Mouse (Mus musculus): ENCODE results near the gene Ppp4r4.
A peak's percentile ranks its signal among the peaks of the same experiment; 100 is the strongest.

Ppp4r4 gene

DNA sequence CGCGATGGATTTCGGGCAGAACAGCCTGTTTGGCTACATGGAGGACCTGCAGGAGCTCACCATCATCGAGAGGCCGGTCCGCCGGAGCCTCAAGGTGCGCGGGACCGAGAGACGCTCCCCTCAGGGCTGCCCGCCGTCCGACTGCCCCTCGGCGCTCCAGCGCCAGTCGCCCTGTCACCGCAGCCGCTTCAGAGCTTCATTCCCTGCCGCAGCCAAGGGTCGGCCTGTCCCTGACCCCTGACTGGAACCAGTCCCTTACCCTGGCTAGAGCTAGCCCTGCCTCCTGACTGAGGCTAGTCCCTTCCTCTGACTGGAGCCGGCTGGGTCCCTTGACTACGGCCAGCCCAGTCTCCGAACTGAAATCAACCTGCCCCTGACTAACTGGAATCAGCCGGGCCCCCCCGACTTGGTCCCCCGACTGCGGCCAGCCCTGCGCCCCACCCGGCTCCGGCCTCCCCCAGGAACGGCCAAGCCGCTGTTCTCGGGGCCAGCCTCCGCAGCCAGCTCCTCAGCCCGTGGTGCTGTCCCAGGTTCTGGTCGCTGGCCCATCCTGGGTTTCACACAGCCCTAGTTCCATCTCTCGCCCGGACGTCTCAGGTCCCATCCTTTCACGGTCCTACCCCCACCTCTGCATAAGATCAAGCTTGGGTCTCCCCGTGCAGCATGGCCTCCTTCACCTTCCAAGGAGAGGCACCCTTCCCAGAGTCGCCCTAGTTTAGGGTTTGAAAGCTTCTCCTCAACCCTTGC is 739 bp downstream of the Ppp4r4 start:
- no peak for DNase-seq (ENCODE audit: low spot score)

DNA sequence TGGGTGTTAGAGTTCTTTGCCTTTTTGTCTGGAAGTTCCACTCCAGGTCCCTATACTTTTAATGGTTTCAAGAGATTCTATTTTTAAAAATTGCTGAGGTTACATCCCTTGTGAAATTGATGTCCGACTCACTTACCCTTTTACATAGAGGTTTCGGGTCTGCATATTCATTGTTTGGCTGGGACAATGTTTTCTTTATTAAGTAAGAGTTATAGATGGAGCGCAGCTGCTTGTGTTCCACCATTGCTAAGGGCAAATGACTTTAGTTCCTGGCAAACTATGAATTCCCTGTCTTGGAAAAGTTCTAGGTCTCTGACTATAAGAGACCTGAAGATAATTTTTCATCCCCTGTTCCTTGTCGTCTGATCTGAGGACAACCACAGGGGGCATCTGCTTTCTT is 8.3 kb downstream of the Ppp4r4 start:
- DNase-seq (ENCODE audit: low spot score): peak; percentile 18

DNA sequence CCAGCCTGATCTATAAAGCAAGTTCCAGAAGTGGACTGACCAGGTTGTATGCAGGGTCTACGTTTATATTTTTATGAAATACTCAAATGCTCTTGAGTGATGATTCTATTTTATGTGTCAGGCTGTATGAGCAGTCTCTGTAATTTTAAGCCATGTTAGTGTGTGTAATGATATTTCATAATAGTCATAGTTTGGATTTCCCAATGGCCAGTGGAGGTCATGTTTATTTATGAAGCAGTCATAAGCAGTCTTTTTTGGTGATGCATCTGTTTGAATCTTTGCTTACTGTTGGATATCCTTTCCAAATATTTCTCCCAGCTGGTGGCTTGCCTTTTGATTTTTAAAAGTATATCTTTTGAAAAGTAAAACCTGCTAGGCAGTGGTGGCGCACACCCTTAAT is 11.3 kb downstream of the Ppp4r4 start:
- peak; percentile 21 for DNase-seq (ENCODE audit: low spot score)

DNA sequence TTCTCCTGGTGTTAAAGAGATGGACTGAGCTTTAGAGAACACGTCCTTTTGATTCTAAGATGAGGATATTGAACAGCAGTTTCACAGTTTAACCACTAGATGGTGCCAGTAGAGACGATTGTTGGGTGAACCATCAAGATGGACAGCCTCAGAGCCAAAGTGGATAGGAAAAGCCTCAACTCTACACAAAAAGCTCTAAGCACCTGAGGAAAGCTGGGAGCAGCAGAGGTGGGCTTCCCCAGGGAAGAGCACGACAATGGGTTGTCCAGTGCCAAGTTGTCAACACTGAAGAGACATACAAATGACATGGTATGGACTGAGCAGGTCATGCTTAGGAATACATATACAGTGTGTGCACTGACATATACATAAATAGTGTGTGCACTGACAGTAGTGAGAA is 12.1 kb downstream of the Ppp4r4 start:
- peak; percentile 37 for DNase-seq (ENCODE audit: low spot score)

DNA sequence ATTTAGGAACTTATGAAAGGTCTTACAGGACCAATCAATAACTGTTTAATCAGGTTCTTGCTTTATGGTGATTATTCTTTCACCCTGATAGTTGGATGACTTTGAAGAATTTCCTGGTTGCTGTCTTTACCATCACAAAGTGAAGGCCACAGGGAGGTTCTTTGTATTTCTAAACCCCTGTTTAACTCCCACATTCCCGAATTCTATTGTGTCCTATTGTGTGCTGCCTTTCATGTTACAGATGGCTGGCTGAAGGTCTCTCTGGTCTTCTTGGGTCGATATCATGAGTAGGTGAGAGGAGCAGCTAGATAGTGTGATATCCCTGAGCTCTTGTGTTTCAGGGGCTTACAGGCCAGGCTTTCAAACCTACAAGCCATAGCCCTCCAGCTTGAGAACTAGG is 15.4 kb downstream of the Ppp4r4 start:
- no peak for DNase-seq (ENCODE audit: low spot score)

DNA sequence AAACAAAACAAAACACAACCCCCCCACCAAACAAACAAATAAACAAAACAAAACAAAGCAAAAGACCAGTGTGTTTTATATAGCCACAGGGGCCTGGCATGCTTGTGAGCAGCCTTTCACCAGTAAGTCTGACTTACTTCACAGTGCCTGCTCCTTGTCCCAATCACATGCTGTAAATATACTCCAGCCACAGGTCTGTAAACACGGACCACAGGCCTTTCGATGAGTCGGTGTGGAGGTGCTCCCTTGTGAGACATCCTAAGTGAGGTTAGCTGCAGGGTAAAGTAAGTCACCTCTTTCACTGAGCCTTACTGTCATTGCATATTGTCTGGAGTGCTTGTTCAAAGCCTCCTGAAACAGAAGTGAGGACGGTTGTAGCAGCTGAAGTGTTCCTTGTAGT is 16.4 kb downstream of the Ppp4r4 start:
- no peak for DNase-seq (ENCODE audit: low spot score)

DNA sequence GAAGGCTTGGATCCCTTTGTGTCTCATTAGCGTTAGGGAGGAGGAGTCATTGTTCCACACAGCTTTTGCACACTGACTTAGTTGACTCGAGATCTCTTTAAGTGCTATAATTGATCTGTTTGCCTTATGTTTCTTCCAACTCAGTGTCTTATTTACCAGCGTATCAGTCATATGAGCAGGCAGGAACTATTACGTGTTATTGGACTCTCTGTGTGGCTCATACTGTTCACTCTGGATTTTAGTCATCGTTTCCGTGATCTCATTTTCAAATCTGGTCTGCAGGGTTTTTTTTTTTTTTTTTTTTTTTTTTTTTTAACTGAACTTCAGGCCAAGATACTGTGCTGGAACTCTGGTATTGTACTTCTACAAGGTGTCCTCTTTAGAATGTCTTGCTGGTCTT is 18.0 kb downstream of the Ppp4r4 start:
- no peak for DNase-seq (ENCODE audit: low spot score)

DNA sequence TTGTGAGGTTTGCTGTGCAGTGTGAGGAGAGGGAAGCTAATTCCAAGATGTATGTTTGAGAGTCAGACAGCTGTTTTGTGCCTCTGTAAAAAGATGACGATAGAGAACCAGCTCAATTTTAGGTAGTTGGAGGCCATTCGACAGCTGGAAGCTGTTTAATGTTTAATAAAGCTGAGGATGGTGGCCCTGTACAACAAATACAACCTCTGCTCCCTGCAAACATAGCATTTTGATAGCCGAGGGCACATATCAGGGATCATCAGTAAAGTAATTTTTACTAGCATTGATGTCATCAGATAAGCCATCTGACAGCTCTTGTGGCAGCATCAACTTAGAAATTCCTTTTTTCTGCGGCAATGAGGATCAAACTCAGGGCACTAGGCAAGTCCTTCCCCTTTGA is 19.3 kb downstream of the Ppp4r4 start:
- DNase-seq (ENCODE audit: low spot score): no peak

DNA sequence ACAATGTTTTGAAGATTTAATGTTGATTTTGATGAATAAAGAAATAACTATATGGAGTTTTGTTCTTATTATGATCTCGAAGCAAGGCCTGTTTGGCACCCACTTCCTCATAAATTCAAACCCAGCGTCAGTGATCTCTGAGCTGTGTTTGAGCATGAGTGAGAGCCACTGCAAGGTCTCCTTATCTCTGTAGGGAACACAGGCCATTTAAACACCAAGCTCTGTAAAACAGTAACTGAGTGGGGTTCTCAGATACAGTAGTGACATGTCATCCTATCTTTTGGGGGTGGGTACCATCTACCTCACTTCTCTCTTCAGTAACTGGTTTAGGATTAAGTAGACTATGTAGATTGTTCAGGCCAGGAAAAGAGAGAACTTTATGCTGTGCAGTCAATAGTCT is 20.4 kb downstream of the Ppp4r4 start:
- no peak for DNase-seq (ENCODE audit: low spot score)

DNA sequence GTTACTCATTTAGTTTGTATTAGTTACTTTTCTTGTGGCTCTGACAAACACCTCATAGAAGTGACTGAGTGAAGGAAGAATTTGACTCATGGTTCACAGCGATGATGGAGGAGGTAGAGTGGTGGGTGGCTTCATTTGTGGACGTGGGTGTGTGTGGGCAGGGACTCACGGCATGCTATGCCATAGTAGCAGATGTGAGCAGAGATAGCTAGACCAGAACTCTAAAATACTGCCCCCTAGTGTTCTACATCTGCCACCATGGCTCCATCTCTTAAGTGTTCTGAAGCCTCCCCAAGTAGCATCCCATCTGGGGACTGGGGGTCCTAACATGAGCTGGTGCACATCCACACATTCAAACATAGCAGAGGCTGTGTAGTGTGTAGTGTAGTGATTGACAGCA is 21.4 kb downstream of the Ppp4r4 start:
- no peak for DNase-seq (ENCODE audit: low spot score)

DNA sequence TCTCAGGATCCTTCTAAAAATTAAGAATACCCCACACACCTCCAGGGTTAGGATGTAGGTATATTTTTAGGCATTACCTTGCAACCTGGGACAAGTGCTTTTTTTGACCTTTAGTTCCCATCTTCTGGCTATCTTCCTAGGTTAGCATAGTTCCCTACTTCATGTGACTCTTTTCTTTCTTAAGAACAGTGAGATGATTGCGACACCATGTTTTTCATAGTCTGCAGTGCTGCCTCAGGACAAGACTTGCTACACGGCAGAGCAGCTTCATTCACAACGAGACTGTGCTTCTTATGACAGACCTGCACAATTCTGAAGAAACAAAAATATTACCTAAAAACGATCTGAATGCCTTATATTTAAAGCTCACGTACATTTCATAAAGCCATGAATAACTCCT is 24.8 kb downstream of the Ppp4r4 start:
- no peak for DNase-seq (ENCODE audit: low spot score)

DNA sequence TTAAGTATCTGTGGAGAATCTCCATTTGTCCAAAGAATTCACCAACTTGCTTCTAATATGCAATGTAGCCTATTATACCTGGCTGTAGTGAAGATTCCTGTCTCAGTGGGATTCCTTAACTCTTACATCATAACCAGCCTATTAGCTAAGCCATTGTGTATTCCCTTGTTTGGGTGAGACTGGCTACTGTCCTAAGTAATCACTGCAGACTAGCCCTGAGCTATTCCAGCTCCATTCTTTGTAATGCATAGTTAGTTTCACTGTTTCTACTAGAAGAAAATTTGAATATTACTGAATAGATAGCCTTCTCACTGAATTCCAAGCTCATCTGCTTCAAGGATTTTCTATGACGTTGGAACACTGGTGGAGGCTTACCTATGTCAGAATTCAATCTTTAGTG is 32.6 kb downstream of the Ppp4r4 start:
- no peak for DNase-seq (ENCODE audit: low spot score)

DNA sequence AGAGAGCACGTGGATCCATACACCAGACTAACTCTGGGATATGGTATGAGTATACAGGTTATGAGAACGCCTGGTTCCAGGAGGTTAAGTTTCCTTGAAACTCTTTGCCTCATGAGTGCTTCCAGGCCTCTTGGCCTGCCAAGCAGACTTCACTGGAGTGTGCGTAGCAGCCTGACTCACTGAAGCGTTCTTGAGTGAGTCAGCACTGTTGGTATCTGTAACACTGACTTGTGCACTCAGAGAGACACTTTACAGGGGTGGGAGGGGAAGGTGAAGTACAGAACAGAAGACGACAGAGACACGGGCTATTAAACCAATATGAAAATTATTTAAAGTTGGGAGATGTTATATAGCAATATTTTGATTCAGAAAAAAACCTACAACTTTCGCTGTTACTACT is 33.1 kb downstream of the Ppp4r4 start:
- no peak for DNase-seq (ENCODE audit: low spot score)

DNA sequence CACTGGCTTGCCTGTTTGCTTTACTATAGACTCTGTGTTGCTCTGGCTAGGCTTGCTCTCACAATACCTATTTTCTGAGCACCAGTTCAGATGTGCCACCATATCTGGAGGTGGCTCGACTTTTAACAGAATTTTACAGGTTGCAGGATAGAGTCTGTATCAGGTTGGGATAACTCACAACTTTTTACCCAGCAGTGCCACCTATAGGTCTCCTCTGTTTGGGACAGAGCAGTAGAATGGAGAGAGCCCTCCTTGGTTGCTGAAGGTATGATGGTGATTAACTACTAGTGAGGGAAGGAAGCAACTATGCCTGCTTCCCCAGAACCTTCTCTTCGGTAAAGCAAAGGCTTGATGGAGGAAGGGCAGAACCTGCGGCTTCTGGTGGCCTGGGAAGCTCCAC is 35.0 kb downstream of the Ppp4r4 start:
- DNase-seq (ENCODE audit: low spot score): peak; percentile 35

DNA sequence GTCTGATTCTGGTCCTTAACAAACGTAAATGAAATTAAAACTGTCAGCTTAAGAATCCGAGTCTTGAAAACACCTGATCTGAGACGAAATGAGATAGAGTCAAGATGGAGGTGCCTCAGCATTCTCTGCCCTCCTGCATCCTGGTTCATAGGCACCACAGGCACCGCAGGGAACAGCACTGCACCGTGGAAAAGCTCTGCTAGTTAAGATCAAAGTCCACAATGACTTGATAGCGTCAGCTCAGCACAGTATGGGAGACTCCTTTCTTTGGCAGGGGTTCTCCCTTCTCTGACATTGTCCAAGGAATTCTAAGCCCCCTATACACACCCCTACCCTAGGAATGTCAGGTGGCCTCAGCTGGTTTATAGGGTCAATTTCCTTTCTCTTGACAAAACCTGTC is 37.6 kb downstream of the Ppp4r4 start:
- no peak for DNase-seq (ENCODE audit: low spot score)

DNA sequence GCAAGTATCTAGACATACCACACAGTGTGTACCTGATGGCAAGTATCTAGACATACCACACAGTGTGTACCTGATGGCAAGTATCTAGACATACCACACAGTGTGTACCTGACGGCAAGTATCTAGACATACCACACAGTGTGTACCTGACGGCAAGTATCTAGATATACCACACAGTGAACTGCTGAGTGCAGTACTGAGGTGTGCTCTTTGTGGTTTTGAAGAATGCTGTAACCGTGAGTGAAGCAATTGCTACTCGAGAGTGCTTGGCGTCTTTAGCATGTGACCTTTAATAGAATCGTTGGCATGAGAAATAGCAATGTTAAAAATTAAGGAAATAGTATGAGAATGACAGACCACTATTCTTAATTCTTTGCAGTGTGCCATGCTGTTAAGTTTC is 46.1 kb downstream of the Ppp4r4 start:
- peak; percentile 60 for DNase-seq (ENCODE audit: low spot score)

DNA sequence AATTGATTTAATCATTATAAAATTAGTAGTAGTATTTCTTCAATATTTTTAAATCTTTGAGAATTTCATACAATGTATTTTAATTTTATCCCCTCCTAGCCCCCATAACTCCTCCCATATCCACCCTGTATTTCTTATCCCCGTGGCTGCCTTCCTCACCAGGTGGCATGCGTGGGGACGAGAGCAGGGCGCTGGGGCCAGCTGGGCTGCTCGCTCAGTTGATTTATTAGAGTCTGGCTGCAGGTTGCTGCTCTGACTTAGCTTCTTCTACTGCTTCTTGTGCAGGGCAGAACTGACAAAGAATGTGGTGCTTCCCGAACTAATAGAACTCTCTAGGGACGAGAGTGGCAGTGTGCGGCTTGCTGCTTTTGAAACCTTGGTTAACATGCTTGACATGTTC is 51.7 kb downstream of the Ppp4r4 start:
- DNase-seq (ENCODE audit: low spot score): no peak

DNA sequence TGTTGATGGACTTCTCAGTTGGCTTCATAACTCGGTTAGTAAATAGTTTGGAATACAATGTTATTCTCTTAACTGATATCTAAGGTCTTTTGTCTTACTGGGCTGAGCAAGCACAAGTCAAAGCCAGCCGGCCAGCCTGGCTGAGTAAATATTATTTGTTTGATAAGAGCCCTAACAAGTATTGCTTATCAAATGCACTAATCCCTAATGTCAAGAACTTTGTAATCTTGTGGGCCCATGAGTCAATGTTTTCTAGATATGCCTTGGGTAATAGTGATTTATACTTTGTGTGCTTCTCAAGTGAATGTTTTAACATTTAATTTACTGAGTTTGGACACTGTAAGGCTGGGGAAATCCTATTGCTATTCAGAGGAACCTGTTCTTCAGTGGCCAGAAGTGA is 66.3 kb downstream of the Ppp4r4 start:
- DNase-seq (ENCODE audit: low spot score): peak; percentile 16

DNA sequence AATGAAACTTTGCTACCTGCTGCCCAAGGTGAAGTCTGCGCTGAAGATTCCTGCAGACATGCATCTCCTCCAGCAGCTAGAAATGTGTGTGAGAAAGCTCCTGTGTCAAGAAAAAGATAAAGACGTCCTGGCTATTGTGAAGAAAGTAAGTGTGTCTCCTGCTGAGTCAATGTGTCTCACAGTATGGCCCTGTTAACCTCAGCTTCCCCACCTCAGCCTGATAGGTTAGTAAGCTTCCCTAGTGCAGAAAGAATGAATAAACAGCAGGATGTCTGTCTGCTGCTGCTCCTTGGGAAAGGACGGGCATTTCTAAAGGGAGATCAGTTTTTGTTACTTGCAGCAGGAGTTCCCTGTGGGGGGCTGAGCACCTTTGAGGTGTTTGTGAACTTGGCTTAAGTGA is 68.3 kb downstream of the Ppp4r4 start:
- DNase-seq (ENCODE audit: low spot score): no peak

DNA sequence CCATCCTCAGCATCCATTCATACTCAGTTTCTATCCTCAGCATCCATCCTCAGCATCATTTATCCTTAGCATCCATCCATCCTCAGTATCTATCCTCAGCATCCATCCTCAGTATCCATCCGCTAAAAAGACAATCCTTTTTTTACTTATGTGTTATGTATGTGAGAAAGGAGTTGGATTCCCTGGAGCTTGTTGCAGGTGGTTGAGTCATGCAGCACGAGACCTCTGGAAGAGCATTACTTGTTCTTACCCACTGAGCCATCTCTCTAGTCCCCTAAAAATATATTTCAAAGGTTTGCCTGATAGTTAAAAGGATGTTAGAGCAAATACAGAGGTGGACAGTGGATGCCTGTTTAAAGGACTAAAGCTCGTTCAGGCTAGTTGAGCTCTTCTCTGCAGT is 69.8 kb downstream of the Ppp4r4 start:
- no peak for DNase-seq (ENCODE audit: low spot score)

DNA sequence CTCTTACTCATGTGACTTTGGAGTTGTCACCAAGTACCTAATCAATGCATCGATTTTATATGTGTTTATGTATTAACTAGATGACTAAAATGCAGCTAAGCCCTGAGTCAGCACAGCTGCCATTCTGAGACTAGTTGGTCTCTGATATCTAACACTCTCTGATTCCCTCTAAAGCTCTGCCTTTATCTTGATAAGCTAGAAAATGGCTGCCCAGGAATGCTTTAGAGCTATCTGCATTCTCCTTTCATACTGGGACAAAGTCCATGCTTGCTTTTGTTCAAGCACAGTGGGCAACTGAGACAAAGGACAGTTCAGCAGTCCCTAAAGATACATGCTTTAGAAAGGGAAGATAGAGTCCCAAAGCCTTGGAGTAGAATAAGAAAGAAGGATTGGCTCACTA is 83.1 kb downstream of the Ppp4r4 start:
- no peak for DNase-seq (ENCODE audit: low spot score)

DNA sequence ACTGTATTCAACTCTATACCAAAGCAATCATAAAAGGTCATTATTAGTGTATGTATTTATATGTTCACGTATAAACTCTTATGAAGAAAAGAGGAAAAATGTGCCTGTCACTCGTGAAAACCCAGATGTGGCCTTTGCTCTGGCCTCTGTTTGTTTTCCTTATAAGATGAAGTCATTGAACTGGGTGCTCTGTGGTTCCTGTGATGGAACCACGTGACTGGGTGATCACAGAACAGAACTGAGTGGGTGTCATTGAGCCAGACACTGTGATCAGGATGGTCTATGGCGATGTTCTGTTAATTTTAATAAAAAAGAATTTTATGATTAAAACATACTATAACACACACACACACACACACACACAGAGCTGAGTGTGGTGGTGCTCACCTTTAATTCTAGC is 83.7 kb downstream of the Ppp4r4 start:
- no peak for DNase-seq (ENCODE audit: low spot score)

DNA sequence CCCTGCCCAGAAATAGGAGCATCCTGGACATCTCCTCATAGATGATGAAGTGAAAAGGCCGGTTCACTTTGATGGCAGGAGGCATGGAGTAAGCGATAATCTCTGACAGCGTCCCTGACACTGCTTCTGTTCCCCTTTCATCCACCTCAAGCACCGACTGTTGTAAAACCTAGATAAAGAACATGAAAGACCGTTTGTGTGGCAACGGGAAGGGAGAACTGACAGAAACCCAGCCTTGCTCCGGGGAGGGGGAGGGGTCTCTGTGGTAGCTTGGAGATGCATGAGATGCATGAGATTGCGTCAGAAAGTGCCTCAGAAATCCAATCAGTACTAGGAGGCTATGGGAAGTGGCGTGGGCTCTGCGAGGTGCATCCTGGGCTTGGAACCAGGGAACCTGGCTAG is 84.8 kb downstream of the Ppp4r4 start:
- DNase-seq (ENCODE audit: low spot score): no peak

DNA sequence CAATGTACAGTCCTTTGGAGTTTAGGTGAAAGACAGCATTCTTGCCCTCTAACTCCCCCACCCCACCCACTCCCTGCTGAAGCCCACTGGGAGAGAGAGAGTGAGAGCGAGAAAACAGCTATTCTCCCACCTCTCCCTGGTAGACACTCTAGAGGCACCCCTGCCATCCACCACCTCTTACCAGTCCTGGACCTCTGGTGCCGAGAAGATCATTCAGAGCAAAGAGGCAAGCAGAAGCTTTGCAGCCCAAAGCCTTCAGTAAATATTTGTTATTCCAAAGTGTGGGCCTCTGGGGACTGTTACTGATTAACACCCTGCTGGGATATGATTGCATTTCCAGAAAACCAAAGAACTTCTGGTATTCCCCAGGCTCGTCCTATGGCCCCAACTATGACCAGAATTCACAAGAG is 99.1 kb downstream of the Ppp4r4 start, which contains the start of gene Serpina10:
Gene Serpina10, minus strand, starts transcription at position 242 of the 410 bp plus-strand sequence.
- DNase-seq (ENCODE audit: low spot score): no peak

DNA sequence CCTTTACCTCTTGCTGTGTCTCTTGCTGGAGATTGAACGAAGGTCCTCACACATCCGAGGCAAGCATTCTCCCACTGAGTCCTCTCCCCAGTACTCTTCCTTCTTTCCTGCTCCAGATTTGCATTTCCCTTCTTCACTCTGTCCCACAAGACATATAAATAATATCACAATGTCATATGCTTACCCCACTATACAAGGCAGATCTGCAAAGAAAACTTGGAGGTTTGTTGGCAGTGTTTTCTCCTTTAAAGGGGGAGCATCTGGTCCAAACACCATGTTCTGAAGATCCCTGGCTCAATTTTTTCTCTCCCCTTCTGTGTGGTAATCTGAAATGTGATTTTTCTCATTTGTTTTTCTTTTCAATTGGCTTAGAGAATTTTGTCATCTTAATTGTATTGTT is 102.3 kb downstream of the Ppp4r4 start:
- no peak for DNase-seq (ENCODE audit: low spot score)
